Mouse (Mus musculus) liver, embryonic 14.5 days (tissue): ENCODE data around the gene Maco1.
"Not testable (repeated sequence)": the region's sequence is repeated elsewhere in the genome, so short reads cannot be mapped to it uniquely, and the experiment has no call there.

ENCODE experiments used
- CTCF ChIP-seq: IDR thresholded peaks from 2 replicates; pipeline ENCODE4 v1.5.1; 2016; ENCODE audit warnings: antibody characterized with exemption, low read depth, control low read depth
- EP300 ChIP-seq: IDR thresholded peaks from 2 replicates; pipeline ENCODE4 v1.6.1; 2016; ENCODE audit warnings: antibody characterized with exemption, low read depth

DNA sequence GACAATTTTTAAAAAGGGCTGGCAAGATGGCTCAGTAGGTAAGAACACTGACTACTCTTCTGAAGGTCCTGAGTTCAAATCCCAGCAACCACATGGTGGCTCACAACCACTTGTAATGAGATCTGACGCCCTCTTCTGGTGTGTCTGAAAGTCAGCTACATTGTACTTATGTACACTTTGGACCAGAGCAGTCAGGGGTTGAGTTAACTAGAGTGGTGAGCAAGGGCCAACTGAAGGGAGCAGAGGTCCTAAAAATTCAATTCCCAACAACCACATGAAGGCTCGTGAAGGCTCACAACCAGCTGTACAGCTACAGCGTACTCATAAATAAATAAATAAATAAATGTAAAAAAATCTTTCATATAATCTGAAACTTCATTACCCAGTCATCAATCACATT is 14.4 kb downstream of the Maco1 start:
- not testable (repeated sequence) for TF ChIP-seq EP300, CTCF
